Mouse (Mus musculus): Measurements from ENCODE around the gene 6430548M08Rik.

6430548M08Rik gene

GRCm38 (mm10) chr8:120181274-120181673 is 67.3 kb downstream of the 6430548M08Rik start:
- no peak for DNase-seq (ENCODE audit: low spot score in 2 of 2)

GRCm38 (mm10) chr8:120181861-120182414 is 68.0 kb downstream of the 6430548M08Rik start:
- no peak for DNase-seq (ENCODE audit: low spot score in 2 of 2)

- no peak for DNase-seq (ENCODE audit: low spot score in 2 of 2)
Measured at GRCm38 (mm10) chr8:120184366-120184765, 70.4 kb downstream of the 6430548M08Rik start.

DNA sequence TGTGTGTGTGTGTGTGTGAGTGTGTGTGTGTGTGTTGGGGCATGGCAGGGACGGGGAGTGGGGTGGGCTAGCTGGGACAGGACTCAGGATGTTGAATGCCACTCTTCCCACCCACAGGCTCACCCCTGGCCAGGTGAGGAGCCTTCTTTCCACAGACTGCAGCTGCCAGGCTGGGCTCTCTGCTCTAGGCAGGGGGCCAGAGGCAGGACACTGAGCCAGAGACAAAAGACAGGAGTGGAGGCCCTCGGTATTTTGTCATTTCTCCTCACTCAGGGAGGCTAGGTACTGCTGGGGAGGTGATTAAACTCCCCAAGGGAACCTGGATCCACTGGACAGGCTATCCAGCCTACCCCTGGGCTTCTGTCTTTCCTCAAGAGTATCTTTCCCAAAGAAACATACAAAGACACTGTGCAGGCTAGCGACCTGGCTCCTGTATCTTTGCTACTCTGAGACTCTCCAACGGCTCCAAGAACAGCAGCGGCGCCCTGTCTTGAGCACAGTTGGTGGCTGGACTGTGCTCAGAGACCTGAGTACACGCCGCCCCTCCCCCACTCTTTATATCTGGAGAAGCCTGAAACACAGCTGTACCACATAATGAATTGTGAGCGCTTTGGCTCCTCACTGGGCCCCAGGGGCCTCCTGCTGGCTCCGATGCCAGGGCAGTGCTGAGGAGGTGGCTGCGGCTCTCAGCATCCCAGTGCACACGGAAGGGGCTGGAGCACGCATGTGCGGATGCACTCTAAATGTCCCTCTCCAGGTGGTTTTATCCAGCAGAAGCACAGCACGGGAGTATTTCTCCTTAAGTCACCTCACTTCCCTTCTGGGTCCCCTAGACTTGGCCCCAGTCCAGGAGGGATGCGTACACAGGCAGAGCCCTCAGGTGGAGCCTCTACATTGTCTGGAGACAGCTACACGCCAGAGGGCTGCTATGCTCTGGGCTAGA is 71.2 kb downstream of the 6430548M08Rik start:
- DNase-seq (ENCODE audit: low spot score in 2 of 2), result no peak

DNA sequence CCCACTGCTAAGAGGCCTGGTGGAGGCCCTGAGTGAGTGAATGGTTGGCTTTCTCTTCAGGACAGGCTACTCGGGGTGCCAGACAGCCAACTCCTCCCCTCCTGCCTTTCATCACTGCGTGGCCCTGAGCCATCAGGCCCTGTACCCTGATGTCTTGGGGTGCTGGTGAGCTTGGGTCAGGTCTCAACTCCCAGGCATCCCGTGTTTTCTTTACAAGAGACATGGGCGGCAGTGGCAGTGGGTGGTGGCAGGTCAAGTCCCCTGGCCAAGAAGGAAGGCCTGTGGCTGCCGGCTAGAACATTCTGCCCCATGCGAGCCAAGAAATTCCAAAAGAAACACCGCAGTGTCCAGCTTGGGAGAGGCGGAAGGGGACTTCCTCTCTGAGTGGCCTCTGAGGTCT is 72.5 kb downstream of the 6430548M08Rik start:
- DNase-seq (ENCODE audit: low spot score in 2 of 2), result no peak

DNA sequence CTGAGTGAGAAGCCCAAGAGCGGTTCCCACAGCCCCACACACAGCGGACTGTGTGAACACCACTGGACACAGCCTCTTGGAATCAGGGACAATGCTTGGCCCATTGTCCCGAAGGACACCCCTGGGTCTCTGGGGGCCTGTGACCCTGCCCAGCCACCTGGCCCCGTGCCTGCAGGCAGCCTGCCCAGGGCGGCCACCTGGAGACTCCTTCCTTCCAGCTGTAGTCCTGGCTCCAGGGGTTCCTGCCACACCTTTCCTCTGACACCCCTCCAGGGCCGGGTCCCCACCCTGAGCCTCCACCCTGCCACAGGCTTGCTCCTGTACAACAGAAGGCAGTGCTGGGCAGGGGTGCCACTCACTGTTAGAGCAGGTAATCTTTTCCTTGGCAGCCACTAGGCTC is 74.6 kb downstream of the 6430548M08Rik start:
- no peak for DNase-seq (ENCODE audit: low spot score in 2 of 2)

GRCm38 (mm10) chr8:120189440-120189839 is 75.5 kb downstream of the 6430548M08Rik start:
- no peak for DNase-seq (ENCODE audit: low spot score in 2 of 2)

GRCm38 (mm10) chr8:120190107-120190809 is 76.3 kb downstream of the 6430548M08Rik start:
- DNase-seq (ENCODE audit: low spot score in 2 of 2), result no peak

DNA sequence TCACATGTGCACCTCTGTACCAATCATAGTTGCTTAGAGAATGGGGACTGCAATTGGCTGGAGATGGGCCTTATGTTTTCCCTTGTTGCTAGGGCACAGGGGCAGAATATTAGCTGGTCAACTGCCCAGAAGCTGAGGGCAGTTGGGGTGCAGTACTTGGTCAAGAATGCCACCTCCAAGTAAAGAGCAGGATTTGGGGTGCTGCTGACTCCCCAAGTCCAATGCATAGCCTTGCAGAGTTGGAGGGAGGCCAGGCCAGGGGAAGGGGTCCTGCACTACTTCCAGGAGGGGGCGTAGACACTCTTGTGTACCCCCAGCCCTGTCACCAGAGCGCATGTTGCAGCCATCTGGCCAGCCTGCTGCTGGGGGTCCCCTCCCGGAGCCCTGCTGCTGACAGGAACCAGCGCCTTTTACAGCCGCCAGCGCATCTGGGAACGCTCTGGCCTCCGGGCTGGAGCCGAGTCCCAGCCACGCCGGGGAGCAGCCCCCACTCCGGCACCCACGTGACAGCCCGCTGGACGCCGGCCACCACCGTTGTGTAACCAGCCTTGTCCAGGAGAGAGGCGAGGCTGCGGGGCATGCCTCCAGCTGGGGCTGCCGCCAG is 77.0 kb downstream of the 6430548M08Rik start:
- DNase-seq (ENCODE audit: low spot score in 2 of 2), result peak; percentile 85 to 89

GRCm38 (mm10) chr8:120191633-120192032 is 77.7 kb downstream of the 6430548M08Rik start:
- no peak for DNase-seq (ENCODE audit: low spot score in 2 of 2)

GRCm38 (mm10) chr8:120192118-120192517 is 78.2 kb downstream of the 6430548M08Rik start:
- no peak for DNase-seq (ENCODE audit: low spot score in 2 of 2)

DNA sequence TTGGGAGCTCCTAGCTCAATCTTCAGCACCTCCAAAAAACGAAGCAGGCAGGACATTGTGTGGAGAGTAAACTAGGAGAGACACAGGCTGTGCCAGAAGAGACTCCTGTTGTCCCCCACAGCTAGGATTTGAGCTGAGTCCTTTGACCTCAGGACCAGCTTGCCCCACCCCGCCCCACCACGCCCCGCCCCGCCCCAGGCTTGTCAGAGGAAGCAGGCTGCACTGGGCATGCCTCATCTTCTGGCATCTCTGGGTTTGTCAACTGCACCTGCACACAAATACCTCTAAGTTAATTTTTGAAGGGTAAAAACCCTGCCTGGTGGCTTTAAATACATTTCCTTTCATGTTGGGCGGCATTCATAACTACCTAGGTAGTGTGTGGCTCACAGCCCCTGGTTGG is 87.4 kb downstream of the 6430548M08Rik start:
- no peak for DNase-seq (ENCODE audit: low spot score in 2 of 2)

DNA sequence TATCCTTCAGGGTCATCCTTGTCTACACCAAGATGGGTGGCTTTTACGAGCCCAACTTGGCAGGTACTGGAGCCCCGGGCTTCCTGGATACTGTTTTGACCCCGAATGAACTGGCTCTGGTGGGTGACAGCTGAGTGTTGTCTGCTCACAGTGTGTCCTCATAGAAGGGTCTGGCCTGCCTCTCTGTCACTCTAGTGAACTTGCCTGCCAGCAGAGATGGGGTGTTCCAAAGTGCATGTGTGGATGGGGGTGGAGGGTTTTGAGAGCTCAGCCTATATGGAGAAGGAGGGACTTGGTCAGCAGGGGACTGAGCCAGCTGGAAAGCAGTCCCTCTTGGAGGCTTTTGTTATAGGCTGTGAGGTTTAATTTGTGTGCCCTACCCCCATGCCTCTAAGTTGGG is 88.6 kb downstream of the 6430548M08Rik start:
- no peak for DNase-seq (ENCODE audit: low spot score in 2 of 2)

DNA sequence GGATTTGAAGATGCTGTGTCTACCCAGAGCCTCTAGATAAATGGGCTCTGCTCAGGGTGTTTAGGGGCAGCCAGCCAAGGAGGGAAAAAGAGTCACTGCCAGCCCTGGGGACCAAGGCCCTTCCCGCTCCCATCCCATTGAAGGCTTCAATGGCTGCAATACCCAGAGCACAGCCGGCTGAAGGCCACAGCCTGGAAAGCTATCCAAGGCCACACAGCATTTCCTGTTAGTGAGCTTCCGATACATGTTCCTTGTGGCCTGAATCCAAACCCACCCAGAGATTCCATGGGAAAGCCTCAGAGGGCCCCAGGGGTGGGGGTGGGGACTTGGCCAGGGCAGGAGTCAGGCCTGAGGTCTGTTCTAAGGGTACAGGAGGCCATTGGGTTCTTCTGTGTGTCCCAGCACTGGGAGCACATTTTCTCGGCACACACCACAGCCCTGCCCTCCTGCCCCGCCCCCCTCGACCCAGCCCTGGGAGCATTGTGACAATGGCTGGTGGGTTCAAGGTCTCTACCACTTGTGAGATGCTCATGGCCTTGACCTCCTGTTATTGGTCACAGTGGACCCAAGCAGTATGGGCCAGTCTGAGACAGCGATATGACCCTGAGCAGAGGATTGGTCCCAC is 90.9 kb downstream of the 6430548M08Rik start:
- no peak for DNase-seq (ENCODE audit: low spot score in 2 of 2)

DNA sequence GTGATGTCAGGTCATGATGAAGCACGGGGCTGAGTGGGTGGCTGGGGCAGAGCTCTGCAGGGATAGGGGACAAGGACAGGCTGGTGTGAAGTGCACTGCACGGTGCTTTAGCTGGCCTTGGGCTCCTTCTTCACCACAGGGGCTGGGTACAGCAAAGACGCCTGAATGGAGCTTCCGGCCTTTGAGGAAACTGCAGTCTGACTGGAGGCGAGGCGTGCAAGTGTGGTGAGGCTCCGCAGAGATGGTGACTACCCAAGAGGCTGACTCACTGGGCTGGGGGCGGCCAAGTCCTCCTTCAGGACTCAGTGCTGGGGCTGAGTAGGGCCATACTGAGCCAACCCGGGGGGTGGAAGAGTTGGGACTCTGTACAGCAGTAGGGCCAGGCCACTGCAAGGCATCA is 92.0 kb downstream of the 6430548M08Rik start:
- DNase-seq (ENCODE audit: low spot score in 2 of 2), result no peak

DNA sequence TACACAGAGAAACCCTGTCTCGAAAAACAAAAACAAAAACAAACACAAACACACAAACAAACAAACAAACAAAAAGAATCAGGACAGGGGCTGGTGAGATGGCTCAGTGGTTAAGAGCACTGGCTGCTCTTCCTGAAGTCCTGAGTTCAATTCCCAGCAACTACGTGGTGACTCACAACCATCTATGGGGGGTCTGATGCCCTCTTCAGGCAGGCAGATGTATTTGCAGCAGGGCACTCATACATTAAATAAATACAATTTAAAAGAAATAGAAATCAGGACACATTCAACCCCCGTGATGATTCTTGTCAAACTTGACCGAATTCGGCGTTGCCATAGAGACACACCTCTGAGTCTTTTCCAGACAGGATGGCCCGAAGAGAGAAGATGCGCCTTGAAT is 93.4 kb downstream of the 6430548M08Rik start:
- no peak for DNase-seq (ENCODE audit: low spot score in 2 of 2)

- no peak for DNase-seq (ENCODE audit: low spot score in 2 of 2)
Measured at GRCm38 (mm10) chr8:120208113-120208512, 94.2 kb downstream of the 6430548M08Rik start.

DNA sequence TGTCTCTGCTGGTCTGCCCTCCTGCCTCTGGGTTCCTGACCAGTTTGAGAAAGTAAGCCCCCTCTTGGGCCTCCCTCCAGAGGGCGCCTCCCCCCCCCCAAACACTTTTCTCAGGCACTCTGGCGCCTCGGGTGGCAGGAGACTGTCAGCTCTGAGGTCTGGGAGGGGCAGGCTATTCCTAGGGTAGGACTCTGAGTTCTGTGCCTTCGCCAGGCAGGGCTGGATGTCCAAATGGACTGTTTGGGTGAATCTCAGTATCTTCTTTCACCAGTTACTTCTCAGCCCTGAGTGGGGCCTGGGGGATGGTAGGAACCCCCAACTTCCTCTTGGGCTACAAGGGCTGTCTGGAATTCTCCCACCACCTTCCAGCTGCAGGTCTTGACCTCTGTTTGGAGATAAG is 97.4 kb downstream of the 6430548M08Rik start:
- no peak for DNase-seq (ENCODE audit: low spot score in 2 of 2)

DNA sequence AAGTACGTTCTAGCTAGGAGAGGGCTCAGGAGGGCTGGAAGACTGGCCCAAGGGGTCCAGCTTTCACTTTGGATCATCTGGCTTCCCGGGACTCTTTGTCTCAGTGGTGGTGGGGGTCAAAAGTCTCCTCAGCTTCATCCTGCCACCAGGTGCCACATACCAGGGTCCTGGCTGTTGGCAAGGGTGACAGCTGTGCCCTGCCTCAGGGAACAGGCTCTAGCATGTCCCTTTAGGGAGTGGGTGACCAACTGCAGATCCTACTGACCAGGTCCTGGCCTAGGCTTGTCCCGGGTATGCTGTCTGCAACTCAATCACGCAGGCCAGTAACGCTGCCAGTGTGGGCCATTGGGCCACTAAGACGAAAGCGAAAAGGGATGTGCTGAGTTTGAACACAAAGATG is 98.6 kb downstream of the 6430548M08Rik start:
- DNase-seq (ENCODE audit: low spot score in 2 of 2), result no peak

DNA sequence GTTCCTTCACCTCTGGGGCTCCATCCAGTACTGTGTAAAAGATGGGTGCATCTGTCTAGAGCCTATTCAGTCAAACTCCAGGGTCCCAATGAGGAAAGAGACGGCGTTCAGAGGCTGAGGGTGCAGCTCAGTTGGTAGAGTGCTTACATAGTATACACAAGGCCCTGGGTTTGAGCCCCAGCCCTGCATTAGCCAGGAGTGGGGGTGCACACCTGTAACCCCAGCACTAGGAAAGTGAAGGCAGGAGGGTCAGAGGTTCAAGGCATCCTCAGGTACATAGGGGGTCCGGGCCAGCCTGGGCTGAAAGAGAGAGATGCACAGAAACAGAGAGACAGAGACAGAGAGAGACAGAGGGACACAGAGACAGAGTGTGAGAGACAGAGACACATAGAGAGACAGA is 99.3 kb downstream of the 6430548M08Rik start:
- no peak for DNase-seq (ENCODE audit: low spot score in 2 of 2)

GRCm38 (mm10) chr8:120213939-120214338 is 100.0 kb downstream of the 6430548M08Rik start:
- DNase-seq (ENCODE audit: low spot score in 2 of 2), result no peak

Measured in frontal cortex, postnatal 36 days (tissue).